Mouse (Mus musculus): ENCODE measurements around the gene Gm37419. TPM values are rescaled to one million over a fixed set of nuclear protein-coding genes. Genes with fewer than 3 reads are reported as not detected.

Gm37419 gene
- polyA plus RNA-seq, 1 experiment from 2014 or later, result not detected

DNA sequence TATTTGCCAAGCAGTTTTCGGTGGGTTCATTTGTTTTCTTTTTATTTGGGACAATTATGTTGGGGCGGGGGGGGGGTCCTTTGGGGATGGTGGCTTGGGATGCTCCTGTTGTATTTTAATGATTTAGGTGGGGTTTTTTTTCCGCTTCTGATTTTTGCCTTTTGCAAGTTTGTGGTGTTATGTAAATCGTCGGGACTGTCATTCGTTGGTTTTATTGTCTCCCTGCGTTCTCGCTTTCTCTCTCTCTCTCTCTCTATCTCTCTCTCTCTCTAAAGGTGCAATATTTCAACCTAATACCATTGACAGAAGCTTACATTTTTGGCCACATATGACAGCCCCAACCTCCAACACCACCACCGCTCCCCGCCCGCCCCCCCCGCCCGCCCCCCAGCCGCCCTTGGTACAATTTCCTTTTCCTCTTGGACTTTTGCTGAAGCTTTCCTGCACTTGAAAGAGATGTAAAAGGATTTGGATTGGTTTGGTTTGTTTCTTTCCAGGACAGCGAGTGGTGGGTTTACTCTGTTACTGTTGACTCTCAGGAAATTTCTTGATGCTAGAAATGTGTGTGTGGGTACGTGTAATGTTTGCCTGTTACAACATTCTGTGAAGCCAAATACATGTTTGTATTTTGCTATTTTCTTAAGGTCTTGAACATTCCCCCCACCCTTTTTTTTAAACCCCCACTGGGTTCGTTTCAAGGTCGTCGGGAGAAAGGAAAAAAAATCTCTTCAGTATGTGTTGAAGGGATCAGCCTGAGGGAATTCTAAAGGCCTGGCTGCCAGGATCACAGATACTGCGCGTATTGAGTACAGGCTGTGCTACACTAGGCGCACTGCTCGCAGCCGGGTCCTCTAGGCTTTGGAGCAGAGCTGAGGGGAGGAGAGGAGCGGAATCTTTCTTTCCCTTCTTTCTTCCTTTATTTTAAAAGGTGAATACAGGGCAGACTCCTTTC, 1.2 kb downstream of the Gm37419 start:
- Histone ChIP-seq H3K4me3 (ENCODE audit: low read depth, low read length) (peak overlapping the region; percentile 79), H3K4me1 (replicated peaks; ENCODE audit: control insufficient read depth, insufficient read depth, low read length) (peaks cover 33% of the 10 kb centered on the region), H3K9me3 (ENCODE audit: control insufficient read depth, low read length) (no peaks in the 10 kb centered on the region), H3K27ac (ENCODE audit: low read depth) (peak overlapping the region; percentile 98), H3K9ac (ENCODE audit: low read length) (peak overlapping the region; percentile 71), H3K36me3 (ENCODE audit: control insufficient read depth, insufficient read depth, low read length) (no peaks in the 10 kb centered on the region), H3K27me3 (replicated peaks; ENCODE audit: control insufficient read depth, insufficient read depth, low read length) (peaks cover 3% of the 10 kb centered on the region; the same call in 1 of the 2 replicates), H3K4me2 (ENCODE audit: low read length) (peak overlapping the region; percentile 95)
- 9% methylated on average over 25 of the region's 25 CpGs for WGBS
- ATAC-seq (replicated peaks; ENCODE audit: low FRiP score, low TSS enrichment, low read depth), result no peak; the same call in 1 of the 2 replicates
- DNase-seq (ENCODE audit: low spot score), result no peak

- no peak overlapping the region for H3K27ac ChIP-seq (ENCODE audit: low read depth)
- H3K9me3 ChIP-seq (ENCODE audit: control insufficient read depth, low read length), result no peaks in the 10 kb centered on the region
- peak overlapping the region; percentile 71; the same call in 1 of the 2 replicates for H3K9ac ChIP-seq (ENCODE audit: low read length)
- peak overlapping the region; percentile 79 for H3K4me3 ChIP-seq (ENCODE audit: low read depth, low read length)
- DNase-seq (ENCODE audit: low spot score) (no peak), ATAC-seq (replicated peaks; ENCODE audit: low FRiP score, low TSS enrichment, low read depth) (no peak)
- WGBS, result 50% methylated on average over 11 of the region's 11 CpGs
- no peaks in the 10 kb centered on the region for H3K36me3 ChIP-seq (ENCODE audit: control insufficient read depth, insufficient read depth, low read length)
- peaks cover 30% of the 10 kb centered on the region for H3K4me1 ChIP-seq (replicated peaks; ENCODE audit: control insufficient read depth, insufficient read depth, low read length)
- peaks cover 3% of the 10 kb centered on the region; the same call in 1 of the 2 replicates for H3K27me3 ChIP-seq (replicated peaks; ENCODE audit: control insufficient read depth, insufficient read depth, low read length)
- H3K4me2 ChIP-seq (ENCODE audit: low read length), result peak overlapping the region; percentile 95
Observed at GRCm38 (mm10) chr16:23990161-23990970, 2.1 kb downstream of the Gm37419 start.

DNA sequence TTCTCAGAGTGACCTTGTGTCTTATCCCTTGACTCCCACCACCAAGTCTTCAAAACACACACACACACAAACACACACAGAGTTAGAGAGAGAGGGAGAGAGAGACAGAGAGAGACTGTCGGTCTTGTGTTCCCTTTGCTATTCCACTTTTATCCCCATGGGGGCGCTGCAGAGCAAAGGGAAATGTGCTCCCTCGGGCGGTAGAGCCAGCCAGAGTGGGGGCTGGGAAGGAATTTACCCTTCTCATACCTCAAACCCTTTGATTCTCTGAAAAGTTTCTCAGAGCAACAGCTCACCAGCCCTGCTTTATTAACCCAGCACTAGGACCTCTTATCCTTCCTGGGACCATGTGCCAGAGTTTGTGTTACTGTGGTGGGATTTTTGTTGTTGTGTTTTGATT, 2.9 kb downstream of the Gm37419 start:
- H3K27me3 ChIP-seq (replicated peaks; ENCODE audit: control insufficient read depth, insufficient read depth, low read length), result no peaks in the 10 kb centered on the region

GRCm38 (mm10) chr16:23991846-23992580, 3.7 kb downstream of the Gm37419 start:
- ATAC-seq (replicated peaks; ENCODE audit: low FRiP score, low TSS enrichment, low read depth) (no peak), DNase-seq (ENCODE audit: low spot score) (no peak)
- no peaks in the 10 kb centered on the region for H3K36me3 ChIP-seq (ENCODE audit: control insufficient read depth, insufficient read depth, low read length)

More for the DNA sequence above, 2.9 kb downstream of the Gm37419 start:
- no peaks in the 10 kb centered on the region for H3K9me3 ChIP-seq (ENCODE audit: control insufficient read depth, low read length)
- peaks cover 28% of the 10 kb centered on the region for H3K4me1 ChIP-seq (replicated peaks; ENCODE audit: control insufficient read depth, insufficient read depth, low read length)
- no peak overlapping the region for H3K27ac ChIP-seq (ENCODE audit: low read depth)
- no peak for ATAC-seq (replicated peaks; ENCODE audit: low FRiP score, low TSS enrichment, low read depth)
- H3K36me3 ChIP-seq (ENCODE audit: control insufficient read depth, insufficient read depth, low read length), result no peaks in the 10 kb centered on the region
- no peak overlapping the region for H3K4me2 ChIP-seq (ENCODE audit: low read length)
- H3K9ac ChIP-seq (ENCODE audit: low read length), result no peak overlapping the region
- H3K4me3 ChIP-seq (ENCODE audit: low read depth, low read length), result no peak overlapping the region
- 2% methylated on average over 4 of the region's 4 CpGs for WGBS
- DNase-seq (ENCODE audit: low spot score), result peak; percentile 93

GRCm38 (mm10) chr16:23993351-23994321, 5.4 kb downstream of the Gm37419 start:
- ATAC-seq (replicated peaks; ENCODE audit: low FRiP score, low TSS enrichment, low read depth) (peak; percentile 34; the same call in 1 of the 2 replicates), DNase-seq (ENCODE audit: low spot score) (peak; percentile 65)
- no peak overlapping the region for H3K9ac ChIP-seq (ENCODE audit: low read length)
- no peaks in the 10 kb centered on the region for H3K27me3 ChIP-seq (replicated peaks; ENCODE audit: control insufficient read depth, insufficient read depth, low read length)
- no peak overlapping the region for H3K27ac ChIP-seq (ENCODE audit: low read depth)
- H3K4me1 ChIP-seq (replicated peaks; ENCODE audit: control insufficient read depth, insufficient read depth, low read length), result peaks cover 19% of the 10 kb centered on the region
- 22% methylated on average over 17 of the region's 17 CpGs for WGBS
- H3K36me3 ChIP-seq (ENCODE audit: control insufficient read depth, insufficient read depth, low read length), result no peaks in the 10 kb centered on the region
- no peaks in the 10 kb centered on the region for H3K9me3 ChIP-seq (ENCODE audit: control insufficient read depth, low read length)
- no peak overlapping the region for H3K4me3 ChIP-seq (ENCODE audit: low read depth, low read length)
- peak overlapping the region; percentile 45 for H3K4me2 ChIP-seq (ENCODE audit: low read length)

More at GRCm38 (mm10) chr16:23991846-23992580, 3.7 kb downstream of the Gm37419 start:
- peaks cover 20% of the 10 kb centered on the region for H3K4me1 ChIP-seq (replicated peaks; ENCODE audit: control insufficient read depth, insufficient read depth, low read length)
- WGBS, result 85% methylated on average over 14 of the region's 14 CpGs
- no peak overlapping the region for H3K4me3 ChIP-seq (ENCODE audit: low read depth, low read length)
- H3K9ac ChIP-seq (ENCODE audit: low read length), result no peak overlapping the region
- H3K27ac ChIP-seq (ENCODE audit: low read depth), result no peak overlapping the region
- no peak overlapping the region for H3K4me2 ChIP-seq (ENCODE audit: low read length)
- H3K9me3 ChIP-seq (ENCODE audit: control insufficient read depth, low read length), result no peaks in the 10 kb centered on the region
- H3K27me3 ChIP-seq (replicated peaks; ENCODE audit: control insufficient read depth, insufficient read depth, low read length), result no peaks in the 10 kb centered on the region

- no peaks in the 10 kb centered on the region for H3K36me3 ChIP-seq (ENCODE audit: control insufficient read depth, insufficient read depth, low read length)
- peaks cover 10% of the 10 kb centered on the region for H3K4me1 ChIP-seq (replicated peaks; ENCODE audit: control insufficient read depth, insufficient read depth, low read length)
- no peak for DNase-seq (ENCODE audit: low spot score)
- 79% methylated on average over 7 of the region's 7 CpGs for WGBS
- ATAC-seq (replicated peaks; ENCODE audit: low FRiP score, low TSS enrichment, low read depth), result no peak
- no peak overlapping the region for H3K9ac ChIP-seq (ENCODE audit: low read length)
- no peak overlapping the region for H3K4me2 ChIP-seq (ENCODE audit: low read length)
- H3K9me3 ChIP-seq (ENCODE audit: control insufficient read depth, low read length), result no peaks in the 10 kb centered on the region
- H3K27me3 ChIP-seq (replicated peaks; ENCODE audit: control insufficient read depth, insufficient read depth, low read length), result no peaks in the 10 kb centered on the region
- no peak overlapping the region for H3K4me3 ChIP-seq (ENCODE audit: low read depth, low read length)
- no peak overlapping the region for H3K27ac ChIP-seq (ENCODE audit: low read depth)
Observed at GRCm38 (mm10) chr16:23996342-23996741, 8.1 kb downstream of the Gm37419 start.

GRCm38 (mm10) chr16:23997228-23997627, 8.9 kb downstream of the Gm37419 start:
- H3K27me3 ChIP-seq (replicated peaks; ENCODE audit: control insufficient read depth, insufficient read depth, low read length), result no peaks in the 10 kb centered on the region
- ATAC-seq (replicated peaks; ENCODE audit: low FRiP score, low TSS enrichment, low read depth) (no peak), DNase-seq (ENCODE audit: low spot score) (no peak)
- H3K27ac ChIP-seq (ENCODE audit: low read depth), result no peak overlapping the region
- H3K4me1 ChIP-seq (replicated peaks; ENCODE audit: control insufficient read depth, insufficient read depth, low read length), result peaks cover 9% of the 10 kb centered on the region
- WGBS, result 67% methylated on average over 3 of the region's 3 CpGs
- no peak overlapping the region for H3K9ac ChIP-seq (ENCODE audit: low read length)
- no peaks in the 10 kb centered on the region for H3K9me3 ChIP-seq (ENCODE audit: control insufficient read depth, low read length)
- no peak overlapping the region for H3K4me3 ChIP-seq (ENCODE audit: low read depth, low read length)
- H3K36me3 ChIP-seq (ENCODE audit: control insufficient read depth, insufficient read depth, low read length), result no peaks in the 10 kb centered on the region
- H3K4me2 ChIP-seq (ENCODE audit: low read length), result no peak overlapping the region

All from intestine, embryonic 14.5 days (tissue).